Mouse (Mus musculus) ES-Bruce4 (cell line): ENCODE data around the gene Wdfy1.

Experiments used
- CTCF ChIP-seq: IDR thresholded peaks from one replicate; pipeline ENCODE4 v1.8.1; 2011; ENCODE audit warnings: low read depth, low read length
- POLR2A ChIP-seq: IDR thresholded peaks from one replicate; pipeline ENCODE4 v1.8.1; 2011; ENCODE audit warnings: low read length; ENCODE audit not compliant: insufficient read depth

DNA sequence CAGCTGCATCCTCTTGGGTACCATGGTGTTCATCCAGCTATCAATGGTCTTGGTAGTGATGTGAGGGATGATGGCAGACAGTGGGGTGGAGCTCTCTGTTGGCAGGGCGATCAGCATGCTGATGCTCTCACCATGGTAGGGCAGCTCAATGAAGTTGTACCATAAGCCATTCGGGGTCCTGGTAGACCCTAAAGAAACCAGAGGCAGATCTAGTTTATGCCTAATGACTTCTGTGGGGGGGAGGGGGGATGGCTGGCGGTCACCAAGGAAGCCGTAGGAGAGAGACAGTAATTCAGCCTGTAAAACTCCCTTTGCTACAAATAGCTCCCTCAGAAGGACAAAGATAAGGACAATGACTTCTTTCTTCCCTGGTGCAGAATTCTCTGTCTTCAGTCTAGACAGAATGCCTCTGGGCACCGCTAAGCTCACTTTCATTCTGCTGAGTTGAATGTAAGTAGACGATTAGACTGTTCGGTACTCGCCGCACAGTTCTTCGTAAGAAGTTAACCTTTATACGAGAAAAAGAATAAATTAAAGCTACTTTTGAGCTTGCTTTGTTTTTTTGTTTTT is 27.0 kb upstream of the Wdfy1 start:
- TF ChIP-seq POLR2A (no peak), CTCF (no peak)
